Mouse (Mus musculus) ES-E14 (cell line): ENCODE measurements around the gene Pdia5.

Experiments used
- CHD2 ChIP-seq: IDR thresholded peaks from 2 replicates; pipeline ENCODE4 v1.6.1; 2014; ENCODE audit warnings: mild to moderate bottlenecking, low read depth, low read length, inconsistent platforms
- HCFC1 ChIP-seq: IDR thresholded peaks from 2 replicates; pipeline ENCODE4 v1.6.1; 2012; ENCODE audit warnings: low read length, inconsistent platforms, borderline replicate concordance; ENCODE audit not compliant: insufficient read depth
- MAFK ChIP-seq: IDR thresholded peaks from 2 replicates; pipeline ENCODE4 v1.6.1; 2014; ENCODE audit warnings: mild to moderate bottlenecking, low read depth, low read length, inconsistent platforms; ENCODE audit not compliant: insufficient read depth

GRCm38 (mm10) chr16:35362221-35362620 lies 128.5 kb downstream of the Pdia5 start:
- TF ChIP-seq CHD2 (no peak), HCFC1 (no peak), MAFK (no peak)
